ENCODE assay signal across 27 mouse cellular contexts in genomic region chr16:12956416-12956815, GRCm38 (mm10).
A peak's percentile ranks its signal among the peaks of the same experiment; 100 is the strongest.
DNase-seq lines count a peak whose midpoint lies in the region; ATAC-seq and TF ChIP-seq lines count a peak whose summit lies in the region.
"Had no signal": no experiment of that assay in that cellular context is flagged by ENCODE, and none has a peak within 500 bp of the region (broad histone marks: within the 10 kb centered on the region; RNA-seq: fewer than 3 reads in every experiment).

No protein-coding gene starts in this region.

- no peaks in the 10 kb centered on the region for H3K9me3 ChIP-seq in hindbrain, postnatal 0 days (ENCODE audit: low read length)
- H3K9me3 ChIP-seq in hindbrain, embryonic 10.5 days, result no peaks in the 10 kb centered on the region
- no peaks in the 10 kb centered on the region for H3K9me3 ChIP-seq in limb, embryonic 14.5 days (ENCODE audit: control insufficient read depth, low read length)
- no peaks in the 10 kb centered on the region for H3K9me3 ChIP-seq in limb, embryonic 10.5 days (replicated peaks)
- H3K9me3 ChIP-seq: embryonic facial prominence, embryonic 12.5 days; embryonic facial prominence, embryonic 15.5 days; forebrain, embryonic 15.5 days; G1E; heart, embryonic 10.5 days; heart, embryonic 13.5 days; hindbrain, embryonic 13.5 days had no signal

- TF ChIP-seq EP300 in heart, adult 2 months (IDR thresholded peaks at IDR 0.05; ENCODE audit: insufficient read depth, low read depth, low read length), result no peak

- no peak for ATAC-seq in hindbrain, postnatal 0 days
- no peak for ATAC-seq in limb, embryonic 14.5 days (ENCODE audit: low FRiP score, low read depth)
- ATAC-seq: forebrain, embryonic 15.5 days; hindbrain, embryonic 16.5 days; inflammation-experienced regulatory T-cells, adult 6 months; intestine, embryonic 16.5 days had no signal

- intact Hi-C loops in heart, adult 2 months (cut with DNase I), result no loop called here

- H3K27ac ChIP-seq in hindbrain, postnatal 0 days, result no peak overlapping the region
- no peak overlapping the region for H3K27ac ChIP-seq in hindbrain, embryonic 10.5 days
- H3K27ac ChIP-seq in limb, embryonic 14.5 days (replicated peaks; ENCODE audit: low read depth, low read length), result peak overlapping the region; percentile 28; the same call in 1 of the 2 replicates
- no peak overlapping the region for H3K27ac ChIP-seq in limb, embryonic 10.5 days
- H3K27ac ChIP-seq in heart, adult 2 months, result no peak overlapping the region
- H3K27ac ChIP-seq: embryonic facial prominence, embryonic 12.5 days; embryonic facial prominence, embryonic 15.5 days; forebrain, embryonic 15.5 days; heart, embryonic 10.5 days; heart, embryonic 13.5 days; hindbrain, embryonic 13.5 days had no signal

- no peak for TF ChIP-seq POLR2A in limb, embryonic 14.5 days (IDR thresholded peaks at IDR 0.05; ENCODE audit: borderline replicate concordance, extremely low read depth, insufficient read depth, insufficient read length)
- no peak for TF ChIP-seq POLR2A in heart, adult 2 months (IDR thresholded peaks at IDR 0.05; ENCODE audit: insufficient read depth, low read depth, low read length)

- no peaks in the 10 kb centered on the region for H3K79me2 ChIP-seq in heart, adult 2 months (replicated peaks; ENCODE audit: control insufficient read depth, insufficient read depth, low read length)

- TF ChIP-seq CTCF in hindbrain, postnatal 0 days (IDR thresholded peaks at IDR 0.05; ENCODE audit: low read depth), result no peak
- TF ChIP-seq CTCF in heart, adult 2 months (IDR thresholded peaks at IDR 0.05), result no peak

- H3K27me3 ChIP-seq in hindbrain, postnatal 0 days (ENCODE audit: insufficient read depth, low read length), result no peaks in the 10 kb centered on the region
- no peaks in the 10 kb centered on the region for H3K27me3 ChIP-seq in hindbrain, embryonic 10.5 days (ENCODE audit: insufficient read depth, poor library complexity, severe bottlenecking)
- H3K27me3 ChIP-seq in limb, embryonic 14.5 days (ENCODE audit: control insufficient read depth, insufficient read depth, low read length), result no peaks in the 10 kb centered on the region
- no peaks in the 10 kb centered on the region for H3K27me3 ChIP-seq in limb, embryonic 10.5 days (ENCODE audit: low read depth, poor library complexity, severe bottlenecking)
- no peaks in the 10 kb centered on the region for H3K27me3 ChIP-seq in heart, adult 2 months (ENCODE audit: control insufficient read depth, insufficient read depth, low read length)
- H3K27me3 ChIP-seq: embryonic facial prominence, embryonic 12.5 days; embryonic facial prominence, embryonic 15.5 days; forebrain, embryonic 15.5 days; hindbrain, embryonic 13.5 days had no signal

- no peaks in the 10 kb centered on the region for H3K4me1 ChIP-seq in hindbrain, postnatal 0 days (ENCODE audit: insufficient read depth, low read length)
- H3K4me1 ChIP-seq in hindbrain, embryonic 10.5 days (replicated peaks), result no peaks in the 10 kb centered on the region
- H3K4me1 ChIP-seq in limb, embryonic 14.5 days (ENCODE audit: control insufficient read depth, insufficient read depth, low read length), result no peaks in the 10 kb centered on the region
- H3K4me1 ChIP-seq in limb, embryonic 10.5 days, result no peaks in the 10 kb centered on the region
- no peaks in the 10 kb centered on the region for H3K4me1 ChIP-seq in heart, adult 2 months (ENCODE audit: control insufficient read depth, insufficient read depth, low read length)
- H3K4me1 ChIP-seq: embryonic facial prominence, embryonic 12.5 days; embryonic facial prominence, embryonic 15.5 days; forebrain, embryonic 15.5 days; hindbrain, embryonic 13.5 days had no signal

- no peaks in the 10 kb centered on the region for H3K36me3 ChIP-seq in hindbrain, postnatal 0 days (ENCODE audit: insufficient read depth, low read length)
- no peaks in the 10 kb centered on the region for H3K36me3 ChIP-seq in hindbrain, embryonic 10.5 days
- H3K36me3 ChIP-seq in limb, embryonic 14.5 days (ENCODE audit: control insufficient read depth, insufficient read depth, low read length), result no peaks in the 10 kb centered on the region
- H3K36me3 ChIP-seq in limb, embryonic 10.5 days, result no peaks in the 10 kb centered on the region
- H3K36me3 ChIP-seq in heart, adult 2 months (ENCODE audit: control insufficient read depth, insufficient read depth, low read length), result no peaks in the 10 kb centered on the region
- H3K36me3 ChIP-seq: embryonic facial prominence, embryonic 12.5 days; embryonic facial prominence, embryonic 15.5 days; forebrain, embryonic 15.5 days; G1E; heart, embryonic 10.5 days; heart, embryonic 13.5 days; hindbrain, embryonic 13.5 days had no signal

- no peak overlapping the region for H3K9ac ChIP-seq in hindbrain, postnatal 0 days (replicated peaks; ENCODE audit: low read length)
- no peak overlapping the region for H3K9ac ChIP-seq in limb, embryonic 14.5 days (ENCODE audit: low read depth, low read length, severe bottlenecking)
- H3K9ac ChIP-seq in heart, adult 2 months (ENCODE audit: low read depth, low read length), result no peak overlapping the region
- H3K9ac ChIP-seq: embryonic facial prominence, embryonic 12.5 days; embryonic facial prominence, embryonic 15.5 days; forebrain, embryonic 15.5 days; heart, embryonic 13.5 days; hindbrain, embryonic 13.5 days had no signal

- DNase-seq in hindbrain, postnatal 0 days (ENCODE audit: low spot score), result peak; percentile 9
- DNase-seq in hindbrain, embryonic 10.5 days (ENCODE audit: low spot score), result no peak
- no peak for DNase-seq in limb, embryonic 14.5 days (ENCODE audit: low spot score)
- no peak for DNase-seq in limb, embryonic 10.5 days (ENCODE audit: low spot score)
- DNase-seq in R1 (ENCODE audit: low read depth, low spot score), result peak; percentile 93
- DNase-seq in brain, adult 2 months (ENCODE audit: low read depth, low spot score), result peak; percentile 24
- no peak for DNase-seq in heart, adult 2 months
- DNase-seq: adrenal gland, postnatal 10 days; adrenal gland, postnatal 36 days; cerebellum, adult 11 months; cerebellum, adult 2 months; cerebellum, adult 9-11 months; cerebellum, postnatal 25 days; gastrocnemius, postnatal 25 days; heart, adult 18-20 months; heart, postnatal 14 days; kidney, adult 18-20 months had no signal

- H3K4me3 ChIP-seq in hindbrain, postnatal 0 days (ENCODE audit: low read length), result no peak overlapping the region
- no peak overlapping the region for H3K4me3 ChIP-seq in hindbrain, embryonic 10.5 days
- H3K4me3 ChIP-seq in limb, embryonic 14.5 days (replicated peaks; ENCODE audit: low read length), result no peak overlapping the region
- no peak overlapping the region for H3K4me3 ChIP-seq in limb, embryonic 10.5 days
- H3K4me3 ChIP-seq in heart, adult 2 months, result no peak overlapping the region
- H3K4me3 ChIP-seq: embryonic facial prominence, embryonic 12.5 days; embryonic facial prominence, embryonic 15.5 days; forebrain, embryonic 15.5 days; heart, embryonic 10.5 days; heart, embryonic 13.5 days; hindbrain, embryonic 13.5 days had no signal

- H3K4me2 ChIP-seq in hindbrain, postnatal 0 days (ENCODE audit: low read depth, low read length), result no peak overlapping the region
- H3K4me2 ChIP-seq in limb, embryonic 14.5 days (replicated peaks; ENCODE audit: low read depth, low read length, severe bottlenecking), result no peak overlapping the region
- H3K4me2 ChIP-seq: embryonic facial prominence, embryonic 12.5 days; embryonic facial prominence, embryonic 15.5 days; forebrain, embryonic 15.5 days; heart, embryonic 13.5 days; hindbrain, embryonic 13.5 days had no signal

- 67% methylated on average over 3 of the region's 3 CpGs for WGBS in hindbrain, postnatal 0 days
- 75% methylated on average over 3 of the region's 3 CpGs for WGBS in hindbrain, embryonic 10.5 days
- 37% methylated on average over 3 of the region's 3 CpGs for WGBS in limb, embryonic 14.5 days
- 81% methylated on average over 3 of the region's 3 CpGs for WGBS in limb, embryonic 10.5 days
- 54% methylated on average over 3 of the region's 3 CpGs for WGBS in heart, adult 2 months

Comparison
In these comparisons a context has a peak if more than half of its experiments do, and no peak if none do; other contexts are left out.
1. DNase-seq: peak in hindbrain, postnatal 0 days (single experiment), R1 (single experiment) and brain, adult 2 months (single experiment); none in hindbrain, embryonic 10.5 days (single experiment), limb, embryonic 14.5 days (single experiment), limb, embryonic 10.5 days (single experiment) and heart, adult 2 months (0 of 2).